8 mouse cellular contexts compared by ENCODE assay signal in the genomic region with DNA sequence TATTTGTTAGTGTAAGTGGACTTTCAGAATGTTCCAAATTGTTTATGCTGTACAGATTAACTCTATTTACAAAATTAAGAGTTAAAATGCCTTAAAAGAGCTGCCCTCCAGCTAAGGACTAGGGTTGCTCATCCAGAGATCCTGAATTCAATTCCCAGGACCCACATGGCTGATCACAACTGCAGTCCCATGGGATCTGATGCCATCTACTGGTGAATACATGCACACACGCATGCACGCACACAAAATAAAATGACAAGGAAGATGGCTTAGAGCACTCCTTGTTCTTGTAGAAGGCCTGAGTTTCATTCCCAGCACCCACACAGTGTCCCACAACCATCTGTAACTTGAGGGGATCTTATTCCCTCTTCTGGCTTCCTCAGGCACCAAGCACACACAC. TPM values are rescaled to one million over a fixed set of nuclear protein-coding genes. Genes with fewer than 3 reads are reported as not detected.
DNase-seq lines count a peak whose midpoint lies in the region; ATAC-seq and TF ChIP-seq lines count a peak whose summit lies in the region.

No protein-coding gene starts in this region.

- H3K9ac ChIP-seq in intestine, embryonic 15.5 days = no peak overlapping the region
- no peak overlapping the region for H3K9ac ChIP-seq in intestine, embryonic 16.5 days (ENCODE audit: low read depth, low read length)
- H3K9ac ChIP-seq in liver, embryonic 15.5 days = no peak overlapping the region

- no peaks in the 10 kb centered on the region for H3K27me3 ChIP-seq in intestine, embryonic 15.5 days (replicated peaks)
- H3K27me3 ChIP-seq in intestine, embryonic 16.5 days (replicated peaks; ENCODE audit: control insufficient read depth, insufficient read depth, low read length) = no peaks in the 10 kb centered on the region
- no peaks in the 10 kb centered on the region for H3K27me3 ChIP-seq in E14TG2a.4 (ENCODE audit: insufficient read depth, low read length)
- H3K27me3 ChIP-seq in liver, embryonic 15.5 days = no peaks in the 10 kb centered on the region

- no peak for TF ChIP-seq POLR2A in bone marrow macrophage, adult 2 months (IDR thresholded peaks at IDR 0.05; ENCODE audit: borderline replicate concordance, low read depth, low read length)

- intact Hi-C loops in heart, postnatal 14 days (cut with DNase I) = no loop called here

- DNase-seq in neural tube, embryonic 10.5 days (ENCODE audit: extremely low spot score, low spot score) = no peak
- no peak for DNase-seq in heart, postnatal 14 days
- no peak for DNase-seq in adrenal gland, adult 2 months

- ATAC-seq in intestine, embryonic 15.5 days = peak; percentile 26; the same call in 1 of the 2 replicates
- no peak for ATAC-seq in intestine, embryonic 16.5 days
- 0 out of 2 replicates have a peak, but pooled peaks have one; percentile 25 for ATAC-seq in liver, embryonic 15.5 days (ENCODE audit: insufficient read depth)

- H3K36me3 ChIP-seq in intestine, embryonic 15.5 days = peaks cover 33% of the 10 kb centered on the region
- peaks cover 24% of the 10 kb centered on the region for H3K36me3 ChIP-seq in intestine, embryonic 16.5 days (ENCODE audit: control insufficient read depth, insufficient read depth, low read length)
- H3K36me3 ChIP-seq in E14TG2a.4 (ENCODE audit: insufficient read depth, low read length) = peaks cover 95% of the 10 kb centered on the region
- peaks cover 90% of the 10 kb centered on the region for H3K36me3 ChIP-seq in liver, embryonic 15.5 days (replicated peaks)

- H3K4me3 ChIP-seq in intestine, embryonic 15.5 days (replicated peaks) = no peak overlapping the region
- H3K4me3 ChIP-seq in intestine, embryonic 16.5 days (ENCODE audit: low read length) = no peak overlapping the region
- no peak overlapping the region for H3K4me3 ChIP-seq in E14TG2a.4 (replicated peaks; ENCODE audit: low read length)
- H3K4me3 ChIP-seq in bone marrow macrophage, adult 2 months (ENCODE audit: insufficient read depth, low read length) = no peak overlapping the region
- no peak overlapping the region for H3K4me3 ChIP-seq in liver, embryonic 15.5 days (replicated peaks)

- no peaks in the 10 kb centered on the region for H3K4me1 ChIP-seq in intestine, embryonic 15.5 days (replicated peaks)
- no peaks in the 10 kb centered on the region for H3K4me1 ChIP-seq in intestine, embryonic 16.5 days (ENCODE audit: control insufficient read depth, insufficient read depth, low read length)
- H3K4me1 ChIP-seq in E14TG2a.4 (replicated peaks; ENCODE audit: low read depth, low read length) = peaks cover 44% of the 10 kb centered on the region
- H3K4me1 ChIP-seq in bone marrow macrophage, adult 2 months (ENCODE audit: control insufficient read depth, insufficient read depth, low read length) = peaks cover 11% of the 10 kb centered on the region
- no peaks in the 10 kb centered on the region for H3K4me1 ChIP-seq in liver, embryonic 15.5 days (replicated peaks)

- H3K27ac ChIP-seq in intestine, embryonic 15.5 days = no peak overlapping the region
- H3K27ac ChIP-seq in intestine, embryonic 16.5 days (ENCODE audit: low read length) = no peak overlapping the region
- no peak overlapping the region for H3K27ac ChIP-seq in bone marrow macrophage, adult 2 months (ENCODE audit: insufficient read depth, low read depth, low read length)
- no peak overlapping the region for H3K27ac ChIP-seq in liver, embryonic 15.5 days (replicated peaks)

- H3K9me3 ChIP-seq in intestine, embryonic 15.5 days = no peaks in the 10 kb centered on the region
- H3K9me3 ChIP-seq in intestine, embryonic 16.5 days (ENCODE audit: control insufficient read depth, low read length) = no peaks in the 10 kb centered on the region
- no peaks in the 10 kb centered on the region for H3K9me3 ChIP-seq in E14TG2a.4 (ENCODE audit: low read length)
- no peaks in the 10 kb centered on the region for H3K9me3 ChIP-seq in liver, embryonic 15.5 days (replicated peaks)

- H3K4me2 ChIP-seq in intestine, embryonic 15.5 days (replicated peaks) = no peak overlapping the region
- no peak overlapping the region for H3K4me2 ChIP-seq in intestine, embryonic 16.5 days (ENCODE audit: low read depth, low read length)
- H3K4me2 ChIP-seq in liver, embryonic 15.5 days = no peak overlapping the region

- WGBS in intestine, embryonic 15.5 days = 77% methylated on average over 2 of the region's 2 CpGs
- WGBS in intestine, embryonic 16.5 days = 81% methylated on average over 2 of the region's 2 CpGs
- 67% methylated on average over 2 of the region's 2 CpGs for WGBS in liver, embryonic 15.5 days (ENCODE audit: insufficient replicate concordance)

- peak; percentile 64 for TF ChIP-seq CTCF in E14TG2a.4 (conservative IDR thresholded peaks at IDR 0.05; ENCODE audit: low read length)
- peak; percentile 13; the same call in 1 of the 2 replicates for TF ChIP-seq CTCF in bone marrow macrophage, adult 2 months (IDR thresholded peaks at IDR 0.05; ENCODE audit: low read depth, low read length)

RNA-seq across cellular contexts. Expression of gene Morf4l1, which starts 13.8 kb away (rescaled TPM):
- polyA plus RNA-seq in intestine, embryonic 15.5 days (2015; fragmentation: Nextera tagmentation; extraction: Ambion mirVana) = 315 and 344 TPM in 2 replicates
- 281 and 302 TPM in 2 replicates for polyA plus RNA-seq in intestine, embryonic 16.5 days (2015; fragmentation: Nextera tagmentation; extraction: Ambion mirVana)
- 486 and 540 TPM in 2 replicates for polyA plus RNA-seq in bone marrow macrophage, adult 2 months (2012; ENCODE audit: insufficient read depth, insufficient read length, missing spikeins)
- 104 and 108 TPM in 2 replicates for polyA plus RNA-seq in liver, embryonic 15.5 days (2015; fragmentation: Nextera tagmentation; extraction: Ambion mirVana)
- 100 to 1,000 TPM; 249 to 263 TPM for total RNA-seq in heart, postnatal 14 days (2021)
- 100 to 1,000 TPM; 241 to 321 TPM for total RNA-seq in adrenal gland, adult 2 months (2021)
- polyA plus RNA-seq in adrenal gland, adult 2 months (2012; rRNA removed) = 25.4 and 26.1 TPM in 2 replicates

RNA-seq across cellular contexts. Expression of gene Ctsh, which starts 46.8 kb away (rescaled TPM):
- polyA plus RNA-seq in intestine, embryonic 15.5 days (2015; fragmentation: Nextera tagmentation; extraction: Ambion mirVana) = 42.4 and 51.4 TPM in 2 replicates
- polyA plus RNA-seq in intestine, embryonic 16.5 days (2015; fragmentation: Nextera tagmentation; extraction: Ambion mirVana) = 56.9 and 59.4 TPM in 2 replicates
- 297 and 300 TPM in 2 replicates for polyA plus RNA-seq in bone marrow macrophage, adult 2 months (2012; ENCODE audit: insufficient read depth, insufficient read length, missing spikeins)
- 123 and 132 TPM in 2 replicates for polyA plus RNA-seq in liver, embryonic 15.5 days (2015; fragmentation: Nextera tagmentation; extraction: Ambion mirVana)
- 10 to 100 TPM; 39.9 to 40.0 TPM for total RNA-seq in heart, postnatal 14 days (2021)
- total RNA-seq in adrenal gland, adult 2 months (2021) = 100 to 1,000 TPM; 104 to 199 TPM
- 30.9 and 34.3 TPM in 2 replicates for polyA plus RNA-seq in adrenal gland, adult 2 months (2012; rRNA removed)
